Mouse (Mus musculus): ENCODE results near the gene Nhlrc1. TPM values are rescaled to one million over a fixed set of nuclear protein-coding genes. Genes with fewer than 3 reads are reported as not detected.

The Nhlrc1 gene
- polyA plus RNA-seq, 1 experiment from 2014 or later, result 7.2 TPM

DNA sequence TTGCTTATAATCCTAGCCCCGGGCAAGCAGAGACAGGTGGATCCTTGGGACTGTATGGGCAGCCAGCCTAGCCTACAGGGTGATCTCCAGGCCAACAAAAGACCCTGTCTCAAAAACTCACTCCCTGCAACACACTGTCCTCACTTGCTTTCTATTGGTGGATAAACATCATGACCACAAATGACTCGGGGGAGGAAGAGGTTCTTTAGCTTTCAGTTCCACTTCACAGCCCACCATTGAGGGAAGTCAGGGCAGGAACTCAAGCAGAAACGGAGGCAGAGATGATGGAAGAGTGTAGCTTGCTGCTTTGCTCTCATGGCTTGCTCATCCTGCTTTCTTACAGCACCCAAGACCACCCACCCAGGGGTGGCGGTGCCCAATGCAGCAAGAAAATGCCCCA is 17.3 kb downstream of the Nhlrc1 start:
- ATAC-seq (ENCODE audit: low FRiP score), result no peak
- Histone ChIP-seq H3K4me3 (replicated peaks) (no peak overlapping the region), H3K4me1 (no peaks in the 10 kb centered on the region), H3K27me3 (no peaks in the 10 kb centered on the region), H3K9me3 (no peaks in the 10 kb centered on the region), H3K36me3 (replicated peaks) (no peaks in the 10 kb centered on the region), H3K9ac (no peak overlapping the region), H3K27ac (no peak overlapping the region), H3K4me2 (no peak overlapping the region)
- 77% methylated on average over 4 of the region's 4 CpGs for WGBS

DNA sequence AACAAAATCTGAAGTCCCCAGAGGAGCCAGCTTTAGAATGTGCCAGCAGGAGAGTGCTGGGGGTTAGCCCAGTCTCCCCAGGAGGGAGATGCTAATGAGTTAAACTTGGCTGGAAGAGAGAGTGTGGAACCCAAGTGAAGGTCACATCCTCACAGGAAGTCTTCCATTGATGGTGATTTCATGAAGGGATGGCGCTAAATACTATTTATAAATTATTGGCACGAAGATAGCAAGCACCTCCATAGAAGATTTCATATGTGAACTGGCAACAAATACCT is 21.4 kb downstream of the Nhlrc1 start:
- H3K27ac ChIP-seq, result no peak overlapping the region
- WGBS, result 92% methylated on average over 2 of the region's 2 CpGs
- H3K9me3 ChIP-seq, result no peaks in the 10 kb centered on the region
- no peak for ATAC-seq (ENCODE audit: low FRiP score)
- no peak overlapping the region for H3K9ac ChIP-seq
- no peaks in the 10 kb centered on the region for H3K27me3 ChIP-seq
- no peaks in the 10 kb centered on the region for H3K36me3 ChIP-seq (replicated peaks)
- H3K4me1 ChIP-seq, result no peaks in the 10 kb centered on the region
- H3K4me2 ChIP-seq, result no peak overlapping the region
- H3K4me3 ChIP-seq (replicated peaks), result no peak overlapping the region

DNA sequence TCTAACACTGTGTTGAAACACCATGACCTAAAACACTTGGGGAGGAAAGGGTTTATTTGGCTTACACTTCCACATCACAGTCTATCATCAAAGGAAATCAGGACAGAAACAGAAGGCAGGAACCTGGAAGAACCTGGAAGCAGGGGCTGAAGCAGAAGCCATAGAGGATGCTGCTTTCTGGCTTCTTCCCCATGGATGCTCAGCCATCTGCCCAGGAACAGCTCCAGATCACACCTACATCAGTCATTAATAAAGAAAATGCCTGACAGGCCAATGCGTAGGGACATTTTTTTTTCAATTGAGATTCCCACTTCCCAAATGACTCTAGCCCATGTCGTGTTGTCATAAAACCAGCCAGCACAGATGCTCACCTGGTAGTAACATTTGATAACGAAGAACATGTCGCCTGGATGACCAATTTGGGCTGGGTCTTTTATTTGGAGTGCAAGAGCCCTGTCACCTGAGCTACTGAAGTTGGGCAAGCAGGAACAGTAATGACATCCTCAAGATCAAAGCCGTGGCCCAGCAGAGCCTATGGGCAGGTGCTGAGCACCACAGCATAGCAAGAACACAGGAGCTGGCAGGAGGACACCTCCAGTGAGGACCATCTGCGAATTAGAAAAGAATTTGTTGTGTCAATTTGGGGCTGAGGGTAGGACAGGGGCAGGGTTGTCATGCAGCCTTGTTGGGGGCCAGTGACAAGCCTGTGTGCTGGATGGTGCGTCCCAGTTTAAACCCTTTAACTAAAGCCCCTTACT is 22.0 kb downstream of the Nhlrc1 start:
- ATAC-seq (ENCODE audit: low FRiP score), result no peak
- Histone ChIP-seq H3K4me3 (replicated peaks) (no peak overlapping the region), H3K4me2 (no peak overlapping the region), H3K4me1 (no peaks in the 10 kb centered on the region), H3K27ac (no peak overlapping the region), H3K27me3 (no peaks in the 10 kb centered on the region), H3K36me3 (replicated peaks) (no peaks in the 10 kb centered on the region), H3K9ac (no peak overlapping the region), H3K9me3 (no peaks in the 10 kb centered on the region)
- 76% methylated on average over 7 of the region's 7 CpGs for WGBS

DNA sequence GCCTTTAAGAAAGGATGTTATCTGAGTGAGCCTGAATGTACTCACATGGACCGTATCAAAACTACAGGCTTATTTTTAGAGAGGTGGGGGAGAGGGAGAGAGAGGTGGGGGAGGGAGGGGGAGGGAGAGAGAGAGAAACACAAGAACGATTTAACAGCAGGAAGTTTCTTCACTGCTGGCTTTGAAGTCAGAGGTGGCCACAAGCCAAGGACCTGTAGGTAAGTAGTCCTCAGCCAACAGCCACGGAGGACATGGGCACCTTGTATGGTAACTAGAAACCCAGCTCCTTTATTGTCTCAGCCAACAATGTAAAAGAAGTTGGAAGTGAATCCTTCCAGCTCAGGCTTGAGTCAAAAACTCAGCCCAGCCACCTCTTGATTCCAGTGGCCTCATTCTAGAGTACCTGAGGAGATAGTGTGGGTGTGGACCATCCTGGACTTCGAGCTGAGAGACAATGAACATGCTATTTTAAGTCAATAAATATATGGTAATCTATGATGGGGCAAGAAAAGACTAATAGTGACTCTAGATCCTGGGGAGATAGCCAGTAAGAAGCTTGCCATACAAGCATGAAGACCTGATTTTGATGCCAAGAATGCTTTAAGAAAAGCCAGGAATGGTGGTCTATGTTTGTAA is 24.2 kb downstream of the Nhlrc1 start:
- 59% methylated on average over 4 of the region's 4 CpGs for WGBS
- Histone ChIP-seq H3K4me3 (replicated peaks) (no peak overlapping the region), H3K27ac (no peak overlapping the region), H3K4me2 (no peak overlapping the region), H3K9me3 (no peaks in the 10 kb centered on the region), H3K36me3 (replicated peaks) (no peaks in the 10 kb centered on the region), H3K9ac (no peak overlapping the region), H3K4me1 (no peaks in the 10 kb centered on the region), H3K27me3 (no peaks in the 10 kb centered on the region)
- ATAC-seq (ENCODE audit: low FRiP score), result no peak

DNA sequence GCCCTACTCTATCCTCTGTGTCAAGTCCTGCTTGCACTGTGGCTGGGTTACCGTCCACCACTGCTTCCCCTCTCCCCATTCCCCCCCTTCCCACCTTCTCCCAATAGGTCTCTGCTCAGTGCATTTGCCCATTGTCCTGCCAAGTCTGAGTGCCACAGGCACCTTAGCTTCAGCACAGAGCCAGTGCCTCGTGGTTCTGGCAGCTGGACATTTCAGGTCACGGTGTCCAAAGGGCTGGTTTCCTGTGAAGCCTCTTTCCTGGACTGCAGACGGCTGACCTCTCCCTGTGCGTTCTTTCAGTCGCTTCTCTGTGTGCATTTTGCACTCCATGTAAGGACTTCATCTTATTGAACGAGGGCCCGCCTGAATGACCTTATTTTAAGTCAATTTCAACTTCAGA is 26.7 kb downstream of the Nhlrc1 start:
- Histone ChIP-seq H3K9ac (no peak overlapping the region), H3K4me2 (no peak overlapping the region), H3K9me3 (no peaks in the 10 kb centered on the region), H3K36me3 (replicated peaks) (no peaks in the 10 kb centered on the region), H3K4me3 (replicated peaks) (no peak overlapping the region), H3K4me1 (no peaks in the 10 kb centered on the region), H3K27me3 (no peaks in the 10 kb centered on the region), H3K27ac (no peak overlapping the region)
- no peak for ATAC-seq (ENCODE audit: low FRiP score)
- 77% methylated on average over 8 of the region's 8 CpGs for WGBS

DNA sequence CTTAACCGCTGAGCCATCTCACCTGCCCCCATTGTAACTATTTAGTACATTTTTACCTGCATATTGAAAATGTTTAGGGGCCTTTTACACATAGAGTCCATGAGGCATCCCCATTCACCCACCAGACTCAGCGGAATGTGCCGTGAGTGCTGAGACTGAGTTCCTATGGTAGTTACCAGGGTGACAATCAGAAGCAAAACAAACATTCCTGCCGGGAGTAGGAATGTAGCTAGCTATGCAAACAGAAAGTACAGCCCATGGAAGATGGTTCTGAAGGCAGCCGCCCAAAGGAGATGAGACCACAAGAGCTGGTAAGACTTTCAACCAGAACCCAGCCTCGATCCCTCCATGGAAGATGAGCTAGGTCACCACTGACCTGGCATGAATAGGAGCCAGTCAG is 28.4 kb downstream of the Nhlrc1 start:
- H3K9me3 ChIP-seq, result no peaks in the 10 kb centered on the region
- no peak for ATAC-seq (ENCODE audit: low FRiP score)
- H3K4me1 ChIP-seq, result no peaks in the 10 kb centered on the region
- H3K27ac ChIP-seq, result no peak overlapping the region
- H3K4me3 ChIP-seq (replicated peaks), result no peak overlapping the region
- no peaks in the 10 kb centered on the region for H3K36me3 ChIP-seq (replicated peaks)
- no peaks in the 10 kb centered on the region for H3K27me3 ChIP-seq
- WGBS, result 81% methylated on average over 6 of the region's 6 CpGs
- H3K4me2 ChIP-seq, result no peak overlapping the region
- no peak overlapping the region for H3K9ac ChIP-seq

DNA sequence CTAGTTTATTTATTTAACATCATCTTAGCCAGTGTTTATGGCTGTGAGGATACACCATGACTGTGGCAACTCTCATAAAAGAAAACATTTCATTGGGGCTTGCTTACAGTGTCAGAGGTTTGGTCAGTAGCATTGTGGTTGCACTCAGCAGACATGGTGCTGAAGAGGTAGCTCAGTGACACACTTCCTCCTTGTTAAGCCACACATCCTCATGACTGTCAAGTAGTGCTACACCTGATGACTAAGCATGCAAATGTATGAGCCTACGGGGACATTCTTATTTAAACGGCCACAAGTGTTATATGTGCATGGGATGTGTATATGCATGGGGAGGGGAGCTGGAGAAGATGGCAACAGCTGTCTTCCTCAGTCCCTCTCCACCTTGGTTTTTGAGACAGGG is 30.8 kb downstream of the Nhlrc1 start:
- H3K27ac ChIP-seq, result no peak overlapping the region
- H3K4me1 ChIP-seq, result no peaks in the 10 kb centered on the region
- ATAC-seq (ENCODE audit: low FRiP score), result no peak
- no peak overlapping the region for H3K4me2 ChIP-seq
- WGBS, result 86% methylated on average over 2 of the region's 2 CpGs
- no peak overlapping the region for H3K4me3 ChIP-seq (replicated peaks)
- no peaks in the 10 kb centered on the region for H3K36me3 ChIP-seq (replicated peaks)
- no peaks in the 10 kb centered on the region for H3K9me3 ChIP-seq
- no peak overlapping the region for H3K9ac ChIP-seq
- no peaks in the 10 kb centered on the region for H3K27me3 ChIP-seq

DNA sequence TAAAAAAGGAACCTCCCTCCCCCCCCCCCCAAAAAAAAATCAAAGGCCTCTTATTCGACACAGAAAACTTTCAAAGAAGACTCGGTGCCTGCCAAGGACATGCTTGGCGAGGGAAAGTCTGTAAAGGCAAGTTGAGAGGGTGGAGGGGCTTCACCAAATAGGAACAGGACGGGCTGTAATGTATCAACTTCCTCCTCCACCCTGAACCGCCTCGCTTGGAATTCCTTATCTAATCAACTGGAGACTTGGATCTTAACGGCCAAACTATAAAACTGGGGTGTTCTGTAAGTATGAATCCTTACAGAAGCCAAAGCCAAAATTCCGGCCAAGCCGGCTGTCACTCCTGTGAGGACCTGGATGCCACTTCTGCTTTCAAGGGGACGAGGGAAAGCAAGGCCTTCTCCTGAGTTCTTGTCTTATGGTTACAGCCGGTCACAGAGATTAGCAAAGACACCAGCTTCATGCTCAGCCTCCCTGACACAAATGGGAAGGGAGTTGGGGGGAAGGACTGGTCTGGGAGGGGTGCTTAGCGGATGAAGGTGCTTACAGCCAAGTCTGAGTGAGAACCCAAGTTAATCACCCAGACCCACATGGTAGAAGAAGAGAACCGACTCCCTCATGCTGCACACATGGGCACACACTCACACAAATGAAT is 34.7 kb downstream of the Nhlrc1 start:
- Histone ChIP-seq H3K9ac (no peak overlapping the region), H3K36me3 (replicated peaks) (no peaks in the 10 kb centered on the region), H3K4me2 (no peak overlapping the region), H3K4me3 (replicated peaks) (no peak overlapping the region), H3K27ac (no peak overlapping the region), H3K4me1 (peaks cover 15% of the 10 kb centered on the region), H3K27me3 (no peaks in the 10 kb centered on the region), H3K9me3 (no peaks in the 10 kb centered on the region)
- WGBS, result 76% methylated on average over 13 of the region's 13 CpGs
- ATAC-seq (ENCODE audit: low FRiP score), result no peak

DNA sequence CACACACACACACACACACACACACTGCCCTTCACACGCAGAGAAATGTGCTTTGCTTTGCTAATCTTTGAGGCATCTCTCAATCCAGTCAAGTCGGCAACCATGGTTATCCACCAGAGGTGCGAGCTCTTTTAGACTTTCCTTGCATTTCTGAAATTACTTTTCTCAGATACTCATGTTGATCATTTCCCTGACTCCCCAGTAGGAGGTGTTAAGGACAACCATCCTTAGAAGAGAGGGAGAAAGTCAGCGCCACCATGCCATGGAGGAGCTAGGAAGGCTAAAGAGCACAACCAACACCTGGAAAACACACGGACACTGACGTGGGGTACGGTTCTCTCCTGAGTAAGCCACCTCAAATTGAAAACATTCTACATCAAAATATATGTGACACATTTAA is 38.1 kb downstream of the Nhlrc1 start:
- Histone ChIP-seq H3K4me1 (peaks cover 16% of the 10 kb centered on the region), H3K4me3 (replicated peaks) (no peak overlapping the region), H3K9me3 (no peaks in the 10 kb centered on the region), H3K36me3 (replicated peaks) (no peaks in the 10 kb centered on the region), H3K27ac (no peak overlapping the region), H3K27me3 (no peaks in the 10 kb centered on the region), H3K9ac (no peak overlapping the region), H3K4me2 (no peak overlapping the region)
- ATAC-seq (ENCODE audit: low FRiP score), result no peak
- WGBS, result 92% methylated on average over 7 of the region's 7 CpGs

DNA sequence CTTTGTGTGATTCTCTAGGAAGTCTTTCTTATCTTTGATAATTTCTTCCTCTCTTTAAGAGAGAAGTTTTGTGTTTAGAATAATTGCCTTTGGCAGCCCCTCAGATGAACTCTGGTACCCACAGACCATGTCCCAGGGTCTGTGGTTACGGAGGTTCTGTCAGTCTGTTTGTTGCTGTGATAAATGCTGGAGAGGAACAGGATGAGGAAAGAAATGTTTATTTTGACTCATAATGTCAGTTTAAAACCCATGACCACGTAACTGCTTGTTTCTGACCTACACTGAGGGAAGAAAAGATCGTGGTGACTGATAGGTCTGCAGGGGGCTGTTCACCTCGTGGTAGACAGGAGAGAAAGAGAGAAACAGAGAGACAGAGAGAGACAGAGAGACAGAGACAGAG is 38.7 kb downstream of the Nhlrc1 start:
- Histone ChIP-seq H3K4me1 (peaks cover 16% of the 10 kb centered on the region), H3K4me2 (peak overlapping the region; percentile 52), H3K27me3 (no peaks in the 10 kb centered on the region), H3K27ac (peak overlapping the region; percentile 75), H3K36me3 (replicated peaks) (no peaks in the 10 kb centered on the region), H3K9me3 (no peaks in the 10 kb centered on the region), H3K9ac (0 out of 2 replicates have a peak overlapping the region, but pooled peaks have one; percentile 40), H3K4me3 (replicated peaks) (no peak overlapping the region)
- ATAC-seq (ENCODE audit: low FRiP score), result no peak
- WGBS, result 39% methylated on average over 4 of the region's 4 CpGs

DNA sequence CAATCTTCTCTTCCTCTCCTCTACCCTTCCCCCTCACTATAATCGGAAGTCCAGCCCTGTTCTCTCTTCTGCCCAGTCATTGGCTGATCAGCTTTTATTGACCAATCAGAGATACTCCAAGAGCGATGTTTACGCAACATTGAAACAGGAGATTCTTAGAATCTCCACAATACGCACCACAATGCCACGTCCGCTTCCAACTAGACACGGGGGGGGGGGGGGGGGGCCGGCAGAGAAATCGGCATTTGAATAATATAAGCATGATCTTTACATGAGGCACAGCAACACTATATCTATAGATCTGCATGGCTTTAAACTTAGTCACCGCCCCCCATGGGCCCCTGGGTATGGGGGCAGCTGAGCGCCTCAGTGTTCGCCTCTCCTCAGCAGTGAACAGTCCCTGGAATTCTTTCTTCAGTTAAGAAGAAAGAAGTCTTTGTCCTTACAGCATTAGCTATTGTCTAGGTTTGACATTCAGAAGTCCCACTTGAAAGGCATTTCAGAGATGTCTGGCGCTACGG is 39.6 kb downstream of the Nhlrc1 start:
- Histone ChIP-seq H3K27me3 (no peaks in the 10 kb centered on the region), H3K9me3 (no peaks in the 10 kb centered on the region), H3K36me3 (replicated peaks) (no peaks in the 10 kb centered on the region), H3K27ac (peak overlapping the region; percentile 75), H3K4me1 (peaks cover 16% of the 10 kb centered on the region), H3K4me3 (replicated peaks) (peak overlapping the region; percentile 33), H3K4me2 (peak overlapping the region; percentile 52), H3K9ac (peak overlapping the region; percentile 40; the same call in 1 of the 2 replicates)
- 10% methylated on average over 14 of the region's 14 CpGs for WGBS
- ATAC-seq (ENCODE audit: low FRiP score), result peak; percentile 95

DNA sequence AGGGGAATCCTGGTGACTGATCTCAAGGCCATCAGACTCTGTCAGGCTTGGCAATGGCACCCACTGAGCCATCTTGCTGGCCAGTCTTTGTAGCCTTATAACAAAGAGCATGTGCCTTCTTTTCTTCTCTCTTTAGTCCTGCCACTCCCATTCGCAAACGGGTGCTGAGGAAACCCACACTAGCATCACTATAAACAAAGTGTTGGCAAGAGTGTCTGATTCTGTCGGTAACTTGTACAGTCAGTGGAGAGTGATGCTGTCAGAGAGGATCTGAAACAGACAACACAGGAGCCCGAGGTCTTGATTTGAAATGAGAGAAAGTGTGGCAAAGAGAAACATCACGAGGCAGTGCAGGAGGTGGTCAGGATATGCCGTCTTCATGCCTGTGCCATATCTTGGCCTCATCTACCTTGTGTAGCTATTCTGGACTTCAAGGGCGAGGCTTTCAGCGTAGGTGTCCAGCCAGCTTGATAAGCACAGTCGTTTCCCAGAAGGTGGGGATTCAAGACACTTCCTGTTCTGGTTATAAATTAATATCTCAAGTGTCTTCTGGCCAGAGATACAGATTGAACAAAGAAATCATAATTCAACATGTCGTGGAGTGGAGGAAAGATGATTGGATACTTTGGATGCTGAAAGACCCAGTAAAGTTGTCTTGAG is 44.2 kb downstream of the Nhlrc1 start:
- H3K27ac ChIP-seq, result no peak overlapping the region
- H3K4me1 ChIP-seq, result peaks cover 5% of the 10 kb centered on the region; the same call in 1 of the 2 replicates
- no peaks in the 10 kb centered on the region for H3K27me3 ChIP-seq
- no peak for ATAC-seq (ENCODE audit: low FRiP score)
- no peak overlapping the region for H3K9ac ChIP-seq
- H3K36me3 ChIP-seq (replicated peaks), result no peaks in the 10 kb centered on the region
- 82% methylated on average over 10 of the region's 10 CpGs for WGBS
- no peak overlapping the region for H3K4me3 ChIP-seq (replicated peaks)
- H3K4me2 ChIP-seq, result no peak overlapping the region
- H3K9me3 ChIP-seq, result no peaks in the 10 kb centered on the region

Measured in forebrain, embryonic 12.5 days (tissue).